15 mouse cellular contexts compared by ENCODE assay signal in the genomic region with DNA sequence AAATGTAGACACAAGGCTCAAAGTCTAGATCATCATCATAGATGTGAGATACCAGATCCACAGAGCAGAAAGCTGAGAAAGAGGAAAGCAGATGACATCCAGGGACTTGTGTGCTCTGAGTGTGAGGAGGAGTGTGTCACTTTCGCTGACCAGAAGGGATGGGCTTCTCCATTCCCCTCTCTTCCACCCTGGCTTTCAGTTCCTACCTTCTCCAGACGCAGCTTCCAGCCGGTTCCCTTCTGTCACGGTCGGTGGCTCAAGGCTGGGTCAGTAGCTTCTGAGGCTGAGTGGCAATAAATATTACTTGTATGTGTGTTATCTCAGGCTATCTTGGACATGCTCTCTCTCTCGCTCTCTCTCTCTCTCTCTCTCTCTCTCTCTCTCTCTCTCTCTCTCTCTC.
"Had no signal": no experiment of that assay in that cellular context is flagged by ENCODE, and none has a peak within 500 bp of the region (broad histone marks: within the 10 kb centered on the region; RNA-seq: fewer than 3 reads in every experiment).

No protein-coding gene starts in this region.

- DNase-seq: kidney, adult 11 months; kidney, postnatal 36 days; layer of hippocampus, adult 9-11 months; liver; lung, adult 2 months; lung, postnatal 36 days; thymus, adult 18-20 months; thymus, postnatal 14 days had no signal

- H3K27ac ChIP-seq: limb, embryonic 12.5 days; liver, embryonic 14.5 days; midbrain, embryonic 15.5 days; neural tube, embryonic 12.5 days had no signal

- H3K4me2 ChIP-seq: limb, embryonic 12.5 days; midbrain, embryonic 11.5 days; midbrain, embryonic 15.5 days; neural tube, embryonic 12.5 days had no signal

- H3K9ac ChIP-seq: limb, embryonic 12.5 days; liver, embryonic 14.5 days; midbrain, embryonic 15.5 days; neural tube, embryonic 12.5 days had no signal

- ATAC-seq: lung, postnatal 0 days; midbrain, embryonic 15.5 days had no signal

- H3K36me3 ChIP-seq: limb, embryonic 12.5 days; midbrain, embryonic 15.5 days; neural tube, embryonic 12.5 days had no signal

- H3K4me1 ChIP-seq: limb, embryonic 12.5 days; midbrain, embryonic 15.5 days; neural tube, embryonic 12.5 days had no signal

- H3K4me3 ChIP-seq: limb, embryonic 12.5 days; megakaryocyte, embryonic 14.5 days; midbrain, embryonic 15.5 days; neural tube, embryonic 12.5 days had no signal

- H3K9me3 ChIP-seq: limb, embryonic 12.5 days; megakaryocyte, embryonic 14.5 days; midbrain, embryonic 15.5 days; neural tube, embryonic 12.5 days had no signal

- H3K27me3 ChIP-seq: limb, embryonic 12.5 days; megakaryocyte, embryonic 14.5 days; midbrain, embryonic 15.5 days; neural tube, embryonic 12.5 days had no signal
